Mouse (Mus musculus) brain, embryonic 14.5 days (tissue): ENCODE results near the gene Lpp.

ENCODE experiments used
- CTCF ChIP-seq: fragments of 200-500 bp; IDR thresholded peaks from 2 replicates; pipeline ENCODE4 v1.5.1; 2012; ENCODE audit warnings: inconsistent platforms, mild to moderate bottlenecking, moderate library complexity, borderline replicate concordance; ENCODE audit not compliant: insufficient read depth, insufficient read length; ENCODE audit errors: extremely low read depth
- POLR2A ChIP-seq: fragments of 200-500 bp; IDR thresholded peaks from 2 replicates; pipeline ENCODE4 v1.6.1; 2012; ENCODE audit warnings: mild to moderate bottlenecking, inconsistent platforms, borderline replicate concordance; ENCODE audit not compliant: poor library complexity, insufficient read depth, insufficient read length, severe bottlenecking; ENCODE audit errors: extremely low read depth

- TF ChIP-seq CTCF = no peak
- no peak for TF ChIP-seq POLR2A
Measured at GRCm38 (mm10) chr16:24839018-24839417, 445.7 kb downstream of the Lpp start.
